ENCODE assay signal across 36 mouse cellular contexts in the genomic region with DNA sequence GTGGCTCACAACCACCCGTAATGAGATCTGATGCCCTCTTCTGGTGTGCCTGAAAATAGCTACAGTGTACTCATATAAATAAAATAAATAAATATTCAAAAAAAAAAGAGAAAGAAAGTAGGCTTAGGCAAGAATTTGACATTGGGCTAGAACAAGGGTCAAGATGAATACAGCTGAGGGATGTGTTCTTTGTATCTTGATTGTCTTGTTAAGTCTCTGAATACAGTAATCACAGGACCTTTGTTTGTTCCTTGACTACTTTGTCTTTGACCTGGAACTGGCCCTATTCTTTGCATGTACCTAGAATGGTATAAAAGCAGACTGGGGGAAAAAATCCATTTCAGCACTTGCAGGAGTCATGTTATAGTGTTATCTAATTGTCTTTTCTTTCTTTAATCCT. TPM values are rescaled to one million over a fixed set of nuclear protein-coding genes. Genes with fewer than 3 reads are reported as not detected.
"Had no signal": no experiment of that assay in that cellular context is flagged by ENCODE, and none has a peak within 500 bp of the region (broad histone marks: within the 10 kb centered on the region; RNA-seq: fewer than 3 reads in every experiment).

No protein-coding gene starts in this region.

- H3K27me3 ChIP-seq: limb, embryonic 12.5 days; limb, embryonic 13.5 days; limb, embryonic 15.5 days; liver, embryonic 12.5 days; liver, embryonic 13.5 days; liver, embryonic 15.5 days; lung, embryonic 15.5 days; megakaryocyte, embryonic 14.5 days; midbrain, embryonic 12.5 days; midbrain, embryonic 13.5 days; midbrain, embryonic 15.5 days had no signal

- H3K36me3 ChIP-seq: limb, embryonic 10.5 days; limb, embryonic 12.5 days; limb, embryonic 13.5 days; limb, embryonic 15.5 days; liver, embryonic 12.5 days; liver, embryonic 13.5 days; liver, embryonic 15.5 days; lung, embryonic 15.5 days; midbrain, embryonic 10.5 days; midbrain, embryonic 12.5 days; midbrain, embryonic 13.5 days; midbrain, embryonic 15.5 days had no signal

- H3K27ac ChIP-seq: limb, embryonic 10.5 days; limb, embryonic 12.5 days; limb, embryonic 13.5 days; limb, embryonic 15.5 days; liver, embryonic 12.5 days; liver, embryonic 13.5 days; liver, embryonic 14.5 days; liver, embryonic 15.5 days; lung, embryonic 15.5 days; macrophage; midbrain, embryonic 10.5 days; midbrain, embryonic 12.5 days; midbrain, embryonic 13.5 days; midbrain, embryonic 15.5 days had no signal

- H3K4me2 ChIP-seq: limb, embryonic 12.5 days; limb, embryonic 13.5 days; limb, embryonic 15.5 days; liver, embryonic 11.5 days; liver, embryonic 12.5 days; liver, embryonic 13.5 days; liver, embryonic 15.5 days; lung, embryonic 14.5 days; lung, embryonic 15.5 days; midbrain, embryonic 11.5 days; midbrain, embryonic 12.5 days; midbrain, embryonic 13.5 days; midbrain, embryonic 15.5 days had no signal

- H3K9me3 ChIP-seq: limb, embryonic 10.5 days; limb, embryonic 12.5 days; limb, embryonic 13.5 days; limb, embryonic 15.5 days; liver, embryonic 12.5 days; liver, embryonic 13.5 days; liver, embryonic 15.5 days; lung, embryonic 15.5 days; midbrain, embryonic 10.5 days; midbrain, embryonic 12.5 days; midbrain, embryonic 13.5 days; midbrain, embryonic 15.5 days had no signal

- ATAC-seq: liver, embryonic 12.5 days; liver, postnatal 0 days; lung, postnatal 0 days; midbrain, embryonic 13.5 days; midbrain, embryonic 15.5 days; midbrain, embryonic 16.5 days had no signal

- H3K4me1 ChIP-seq: limb, embryonic 10.5 days; limb, embryonic 12.5 days; limb, embryonic 13.5 days; limb, embryonic 15.5 days; liver, embryonic 12.5 days; liver, embryonic 13.5 days; liver, embryonic 15.5 days; lung, embryonic 15.5 days; megakaryocyte, embryonic 14.5 days; midbrain, embryonic 10.5 days; midbrain, embryonic 12.5 days; midbrain, embryonic 15.5 days had no signal

- H3K4me3 ChIP-seq: limb, embryonic 10.5 days; limb, embryonic 12.5 days; limb, embryonic 13.5 days; limb, embryonic 15.5 days; liver, embryonic 12.5 days; liver, embryonic 13.5 days; liver, embryonic 15.5 days; lung, embryonic 15.5 days; megakaryocyte, embryonic 14.5 days; midbrain, embryonic 10.5 days; midbrain, embryonic 12.5 days; midbrain, embryonic 13.5 days; midbrain, embryonic 15.5 days; myocyte had no signal

- H3K9ac ChIP-seq: limb, embryonic 12.5 days; limb, embryonic 13.5 days; limb, embryonic 15.5 days; liver, embryonic 12.5 days; liver, embryonic 13.5 days; liver, embryonic 14.5 days; liver, embryonic 15.5 days; liver, postnatal 0 days; lung, embryonic 14.5 days; lung, embryonic 15.5 days; midbrain, embryonic 12.5 days; midbrain, embryonic 13.5 days; midbrain, embryonic 15.5 days had no signal

- DNase-seq: left cerebral cortex, postnatal 4 days; liver; liver, embryonic 13.5 days; liver, postnatal 0 days; lung, adult 18-20 months; lung, adult 2 months; lung, embryonic 14.5 days; lung, postnatal 10 days; lung, postnatal 14 days; lung, postnatal 36 days; lung, postnatal 4 days; midbrain, embryonic 14.5 days had no signal

RNA-seq across cellular contexts. Expression of a gene that starts 44.1 kb away (rescaled TPM):
- total RNA-seq: liver, adult 2 months; megakaryocyte progenitor cell, adult 5-6 weeks; megakaryocyte, adult 5-6 weeks; megakaryocyte-erythroid progenitor cell, adult 5-6 weeks; monocyte, adult 5-6 weeks had no signal
- polyA plus RNA-seq: liver, adult 2 months; macrophage had no signal
